Mouse (Mus musculus) lung, adult 18-20 months (tissue): ENCODE results near the gene Hspa8.
A peak's percentile ranks its signal among the peaks of the same experiment; 100 is the strongest.
"Not testable (repeated sequence)": the region's sequence is repeated elsewhere in the genome, so short reads cannot be mapped to it uniquely, and the experiment has no call there.

Experiments
- DNase-seq, 2 experiments: peaks; one replicate each; pipeline ENCODE4 v3.0.0; 2022; ENCODE audit warnings: mixed read lengths in 2 of 2

The Hspa8 gene

GRCm38 (mm10) chr9:40784374-40784967, 16.3 kb upstream of the Hspa8 start:
- no peak for DNase-seq

DNA sequence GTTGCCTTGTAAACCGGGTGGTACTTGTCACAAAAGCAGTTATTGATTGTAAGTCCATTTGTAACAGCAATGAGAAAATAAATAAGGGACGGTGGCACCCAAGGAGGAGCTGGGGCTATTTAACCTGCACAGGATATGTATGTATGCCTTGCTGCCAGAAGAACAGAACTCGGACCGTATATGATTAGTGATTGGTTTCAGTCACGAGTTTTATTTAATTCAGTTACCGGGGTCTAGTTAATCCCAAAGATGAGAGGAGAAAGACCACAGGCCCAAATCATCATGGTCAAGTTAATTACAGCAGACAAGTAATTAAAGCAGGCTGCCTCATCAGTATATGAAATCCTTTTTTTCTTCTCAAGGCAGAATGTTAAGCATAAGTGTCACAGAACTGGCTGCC, 15.3 kb upstream of the Hspa8 start:
- DNase-seq, result no peak

DNA sequence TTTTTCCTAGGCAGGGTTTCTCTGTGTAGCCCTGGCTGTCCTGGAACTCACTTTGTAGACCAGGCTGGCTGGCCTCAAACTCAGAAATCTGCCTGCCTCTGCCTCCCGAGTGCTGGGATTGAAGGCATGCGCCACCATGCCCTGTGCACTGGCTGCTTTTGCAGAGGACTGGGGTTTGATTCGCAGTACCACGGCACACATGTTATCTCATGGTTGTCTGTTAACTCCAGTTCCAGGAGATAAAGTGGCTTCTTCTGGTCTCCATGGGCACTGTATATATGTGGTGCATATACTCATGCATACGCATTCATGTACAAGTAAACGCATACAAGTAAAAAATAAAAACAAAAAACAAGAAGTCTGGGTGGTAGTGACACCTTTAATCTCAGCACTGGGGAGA, 14.0 kb upstream of the Hspa8 start:
- not testable (repeated sequence) for DNase-seq

DNA sequence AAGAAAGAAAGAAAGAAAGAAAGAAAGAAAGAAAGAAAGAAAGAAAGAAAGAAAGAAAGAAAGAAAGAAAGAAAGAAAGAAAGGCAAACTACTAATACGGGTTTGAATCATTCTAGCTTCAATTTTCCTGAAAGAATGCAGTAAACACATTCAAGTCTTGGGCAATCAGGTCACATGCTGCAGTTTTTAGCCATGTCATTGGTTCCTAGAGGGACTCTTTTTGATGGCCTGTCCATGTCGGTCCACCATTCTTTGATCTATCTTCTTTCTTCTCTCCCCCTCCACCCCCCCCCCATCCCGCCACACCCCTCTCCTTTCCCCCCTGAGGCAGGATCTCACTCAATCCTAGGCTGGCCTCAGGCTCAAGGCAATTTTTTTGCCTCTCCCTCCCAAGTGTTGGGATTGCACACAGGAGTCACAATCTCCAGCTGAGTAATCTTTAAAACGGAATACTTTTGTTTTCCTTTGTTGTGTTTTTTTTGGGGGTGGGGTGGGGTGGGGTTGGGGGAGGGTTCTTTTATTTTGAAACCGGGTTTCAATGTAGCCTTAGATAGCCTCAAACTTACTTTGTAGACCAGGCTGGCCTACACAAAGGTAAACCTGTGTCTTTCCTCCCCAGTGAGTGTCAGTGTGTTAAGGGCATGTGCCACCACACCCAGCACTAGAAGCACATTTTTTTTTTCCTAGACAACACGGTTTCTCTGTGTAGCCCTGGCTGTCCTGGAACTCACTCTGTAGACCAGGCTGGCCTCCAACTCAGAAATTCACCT, 8.7 kb upstream of the Hspa8 start:
- no peak for DNase-seq

DNA sequence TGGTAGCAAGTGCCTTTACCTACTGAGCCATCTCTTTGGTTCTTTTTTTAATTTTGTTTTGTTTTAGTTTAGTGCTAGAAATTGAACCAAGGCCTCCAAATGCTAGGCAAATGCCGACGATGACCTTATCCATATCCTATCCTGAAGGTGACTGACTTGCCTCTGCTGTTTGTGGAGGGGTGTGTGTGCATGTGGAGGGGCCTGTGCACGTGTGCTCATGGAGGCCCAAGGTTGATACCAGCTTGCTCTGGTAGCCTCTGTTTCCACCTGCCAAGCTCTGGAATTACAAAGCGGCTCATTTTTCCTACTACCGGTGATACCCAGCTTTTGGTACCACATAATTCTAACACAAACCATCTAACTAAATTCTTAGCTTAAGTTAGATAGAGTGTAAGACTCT, 7.2 kb upstream of the Hspa8 start:
- DNase-seq, result no peak

DNA sequence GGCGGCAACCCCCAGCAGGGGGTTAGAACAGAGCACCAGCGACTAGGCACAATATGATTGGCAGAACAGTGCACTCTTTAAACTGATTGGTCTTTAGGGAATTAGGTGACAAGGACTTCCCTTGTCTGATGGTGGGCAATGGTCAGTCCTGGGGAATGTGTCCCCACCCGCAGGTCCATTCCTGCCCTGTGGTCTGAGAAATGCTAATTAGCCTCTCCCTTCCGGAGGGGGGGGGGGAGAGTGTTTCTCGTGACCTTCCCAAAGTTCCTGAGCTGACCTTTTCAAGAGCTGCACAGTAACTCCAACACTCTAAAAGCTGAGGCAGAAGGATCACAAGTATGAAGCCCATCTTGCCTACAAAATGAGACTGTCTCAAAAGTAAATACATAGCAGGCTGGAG, 6.5 kb upstream of the Hspa8 start:
- DNase-seq, result no peak

GRCm38 (mm10) chr9:40794926-40795325, 5.9 kb upstream of the Hspa8 start:
- DNase-seq, result no peak

DNA sequence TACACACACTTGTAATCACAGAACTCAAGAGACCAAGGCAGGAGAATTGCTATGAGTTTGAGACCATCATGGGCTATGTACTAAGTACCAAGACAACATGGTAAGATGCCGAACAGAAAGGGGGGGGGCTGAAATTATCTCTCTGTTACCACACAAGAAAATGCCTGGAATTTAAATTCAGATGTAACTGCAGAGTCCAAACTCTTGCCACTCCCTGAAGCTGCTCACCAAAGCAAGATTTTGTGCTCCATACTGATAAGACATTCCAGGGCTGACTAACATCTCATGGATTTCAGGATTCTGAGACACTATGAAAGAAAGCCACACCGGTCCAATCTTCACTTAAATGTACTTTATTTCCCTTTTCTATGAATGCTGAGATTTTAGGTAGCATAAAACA, 5.2 kb upstream of the Hspa8 start:
- DNase-seq, result no peak

- DNase-seq, result no peak
These were observed 4.7 kb upstream of the Hspa8 start for GRCm38 (mm10) chr9:40796054-40796453.

DNA sequence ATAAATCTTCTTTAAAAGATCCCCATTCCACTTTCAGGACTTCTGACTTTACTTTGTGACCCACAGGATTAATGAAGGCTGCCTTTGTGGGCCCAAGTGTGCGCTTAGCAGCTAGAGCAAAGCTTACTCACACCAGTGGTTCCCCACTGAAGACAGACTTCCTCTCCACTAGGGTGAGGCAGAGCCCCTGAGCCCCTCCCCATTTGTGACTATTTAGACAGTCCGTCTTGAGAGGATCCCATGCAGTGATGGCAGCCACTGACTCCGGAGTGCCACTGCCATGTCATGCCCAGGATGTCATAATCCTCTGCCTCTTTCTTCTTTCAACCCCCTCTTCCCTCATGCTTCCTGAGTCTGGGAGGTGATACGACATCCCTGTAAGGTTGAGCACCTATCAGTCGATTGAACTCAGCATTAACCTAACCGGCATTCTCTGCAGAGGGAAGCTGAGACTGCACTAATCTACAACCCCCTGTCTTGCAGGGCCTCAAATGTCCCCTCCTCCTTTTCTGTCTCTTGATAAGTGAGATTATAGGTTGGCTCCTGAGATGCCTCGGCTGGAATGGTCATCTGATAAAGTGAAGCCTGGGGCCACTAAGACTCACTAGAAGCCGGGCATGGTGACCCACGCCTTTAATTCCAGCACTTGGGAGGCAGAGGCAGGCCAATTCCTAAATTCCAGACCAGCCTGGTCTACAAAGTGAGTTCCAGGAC, 2.4 kb upstream of the Hspa8 start:
- DNase-seq, result no peak

- DNase-seq, result no peak
These were observed 1.7 kb upstream of the Hspa8 start for GRCm38 (mm10) chr9:40799112-40799511.

GRCm38 (mm10) chr9:40799837-40800501, 815 bp upstream of the Hspa8 start:
- peak; percentile 83 to 90 for DNase-seq

GRCm38 (mm10) chr9:40801614-40802532, 1.1 kb downstream of the Hspa8 start:
- not testable (repeated sequence) for DNase-seq

GRCm38 (mm10) chr9:40802533-40802875, 1.7 kb downstream of the Hspa8 start:
- DNase-seq, result not testable (repeated sequence)

- DNase-seq, result not testable (repeated sequence)
These were observed 3.8 kb downstream of the Hspa8 start for GRCm38 (mm10) chr9:40804576-40804975.

- peak; percentile 44 to 73 for DNase-seq
These were observed 4.5 kb downstream of the Hspa8 start for GRCm38 (mm10) chr9:40805263-40805662.

DNA sequence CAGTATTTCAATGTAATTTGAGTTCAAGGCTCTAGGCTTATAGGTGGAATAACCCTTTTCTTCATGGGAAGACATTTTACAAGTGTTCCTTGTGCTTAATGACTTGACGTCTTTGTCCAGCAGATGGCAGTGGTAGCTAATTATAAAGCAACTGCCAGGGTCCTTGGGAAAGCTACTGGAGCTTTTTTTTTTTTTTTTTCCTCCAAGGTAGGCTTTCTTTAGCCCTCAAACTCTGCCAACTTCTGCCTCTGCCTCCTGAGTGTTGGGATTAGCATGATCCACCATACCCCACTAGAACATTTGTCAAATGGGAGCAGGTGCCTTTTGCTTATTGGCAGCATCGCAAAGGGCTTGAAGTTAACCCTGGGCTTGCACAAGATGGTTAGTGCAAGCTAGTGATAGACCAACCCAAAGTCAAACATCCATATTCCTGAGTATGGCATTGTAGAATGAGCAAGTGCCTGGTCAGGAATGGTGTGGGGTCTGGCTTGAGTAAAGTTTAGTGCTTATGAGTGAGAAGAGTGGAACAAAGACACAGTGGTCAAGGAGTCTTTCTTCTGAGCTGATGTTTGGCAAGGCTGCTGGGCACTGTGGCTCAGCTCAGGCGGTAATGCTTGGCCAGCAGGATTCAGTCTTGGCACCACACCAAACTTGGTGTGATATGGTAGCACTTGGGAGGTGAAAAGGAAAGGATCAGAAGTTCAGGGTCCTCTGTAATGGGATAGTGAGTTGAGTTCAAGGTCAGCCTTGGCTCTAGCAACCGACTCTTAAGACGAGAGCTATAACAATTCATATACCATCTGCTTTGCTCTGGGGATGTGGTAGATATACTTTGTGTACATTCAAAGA, 5.9 kb downstream of the Hspa8 start:
- DNase-seq, result peak in 1 of 2 experiments; percentile 49

DNA sequence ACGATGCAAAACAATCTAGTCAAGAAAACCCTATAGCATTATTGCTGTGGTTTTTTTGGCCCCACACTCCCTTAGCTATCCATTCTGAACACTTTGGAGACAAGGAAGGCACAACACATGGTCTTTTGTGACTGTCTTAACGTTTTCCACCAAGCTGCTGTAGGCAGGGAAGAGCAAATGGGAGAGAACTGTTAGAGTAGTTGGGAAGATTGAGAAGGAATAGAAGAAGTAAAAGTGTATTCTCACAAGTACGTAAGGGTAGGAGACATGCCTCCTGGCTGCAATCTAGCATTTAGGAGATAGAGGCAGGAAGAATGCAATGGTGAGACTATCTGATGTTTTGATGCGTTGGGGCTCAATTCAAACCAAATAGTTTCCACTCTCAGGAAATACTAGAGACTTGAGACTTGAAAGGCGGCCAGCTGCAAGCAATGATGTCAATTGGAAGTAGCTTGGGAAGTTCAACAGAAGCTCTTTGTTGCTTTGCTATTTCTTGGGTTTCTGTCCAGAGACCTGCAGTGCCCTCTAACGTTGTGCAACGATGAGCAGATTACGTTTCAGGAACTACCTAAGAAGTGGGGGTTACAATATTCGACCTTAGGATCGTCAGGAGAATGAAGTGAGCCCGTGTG, 6.6 kb downstream of the Hspa8 start:
- DNase-seq, result peak; percentile 44 to 60

DNA sequence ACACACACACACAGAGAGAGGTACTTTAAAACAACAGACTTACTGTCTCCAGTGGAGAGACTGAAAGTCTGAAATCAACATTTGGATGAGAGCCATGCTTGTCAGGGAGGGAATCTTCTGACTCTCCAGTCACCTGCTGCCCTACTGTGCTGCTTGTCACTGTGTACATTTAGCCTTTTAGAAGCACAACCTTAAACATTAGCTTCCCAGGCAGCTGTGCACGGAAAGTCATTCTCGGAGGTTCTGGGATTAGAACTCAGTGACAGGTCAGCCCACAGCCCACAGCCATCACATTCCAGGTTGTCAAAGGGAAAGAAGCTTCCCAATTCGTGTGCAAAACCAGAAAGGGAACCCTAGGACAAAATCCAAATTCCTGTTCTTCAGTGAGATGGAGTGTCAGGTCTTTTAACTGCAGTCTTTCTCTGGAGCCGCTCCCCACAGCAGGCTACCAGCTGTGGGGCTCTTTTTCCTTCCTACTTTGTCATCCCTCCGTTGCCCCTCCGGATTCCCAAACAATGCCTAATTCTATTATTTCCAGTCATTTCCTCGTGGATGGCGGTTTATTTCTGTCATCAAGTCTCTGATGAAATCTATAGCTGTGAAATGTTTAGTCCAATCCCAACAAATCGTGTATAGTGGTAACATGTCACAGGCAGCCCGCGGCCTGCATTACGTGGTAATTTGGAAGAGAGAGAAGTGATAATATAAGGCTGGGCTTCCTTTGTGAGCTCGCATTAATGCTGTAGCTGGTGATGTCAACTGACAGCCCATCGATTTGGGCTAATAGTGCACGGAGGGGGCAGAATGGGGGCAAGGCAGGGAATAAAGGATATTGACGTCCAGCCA, 7.5 kb downstream of the Hspa8 start:
- DNase-seq, result no peak

- no peak for DNase-seq
These were observed 8.1 kb downstream of the Hspa8 start for GRCm38 (mm10) chr9:40808907-40809280.
